Mouse (Mus musculus): ENCODE data around the gene Nmt1.

DNA sequence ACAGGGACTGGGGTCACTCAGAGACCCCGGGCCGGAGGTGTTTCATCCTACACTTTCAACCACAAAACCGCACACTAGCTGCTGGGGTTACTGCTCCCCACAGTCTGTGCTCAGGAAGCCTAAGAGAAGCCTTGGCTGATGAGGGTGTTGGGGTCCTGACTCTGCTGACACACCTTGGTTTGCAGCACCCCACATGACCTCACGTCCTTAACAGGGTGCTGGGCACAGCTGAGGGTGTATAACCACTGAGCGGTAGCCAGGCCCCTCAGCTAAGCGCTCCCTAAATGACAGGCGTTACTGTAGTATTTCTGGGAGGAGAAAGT, 29.8 kb upstream of the Nmt1 start:
- no peak for TF ChIP-seq FLI1 (IDR thresholded peaks at IDR 0.05; ENCODE audit: low read length)
- TF ChIP-seq GATA1 (IDR thresholded peaks at IDR 0.05; ENCODE audit: borderline replicate concordance, low read length) = no peak
